Mouse (Mus musculus): ENCODE measurements at regions not wholly inside any gene's neighbourhood (a gene's known extent, or its start where the extent isn't known, plus 50 kb on each side); places are given as distances from the start of the nearest gene placed in this dataset.

DNA sequence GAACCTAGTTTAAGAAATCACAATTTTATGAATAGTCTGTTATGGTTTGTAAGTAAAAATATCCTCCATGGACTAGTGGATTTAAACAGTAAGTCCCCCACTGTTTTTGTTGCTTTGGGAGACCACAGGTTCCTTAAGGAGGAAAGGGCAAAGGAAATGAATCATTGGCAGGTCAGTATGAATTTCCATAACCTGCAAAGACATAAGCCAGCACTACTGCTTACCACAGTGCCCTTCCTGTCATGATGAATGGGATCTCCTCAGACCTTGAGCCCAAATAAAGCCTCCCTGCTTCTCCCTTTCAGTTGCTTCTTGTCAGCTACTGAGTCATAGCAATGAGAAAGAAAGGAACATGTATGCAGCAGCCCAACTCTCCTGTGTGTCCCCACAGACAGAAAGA lies 443.1 kb upstream of the Dpp10 start:
- DNase-seq (ENCODE audit: low read depth, low spot score): no peak
- no peak overlapping the region for H3K27ac ChIP-seq (ENCODE audit: control insufficient read depth, low read depth, low read length)
- H3K4me1 ChIP-seq (ENCODE audit: control insufficient read depth in 1 of 2, insufficient read depth in 2 of 2, low read length in 2 of 2): no peaks in the 10 kb centered on the region
- no peaks in the 10 kb centered on the region for H3K36me3 ChIP-seq (ENCODE audit: control insufficient read depth in 1 of 2, insufficient read depth in 2 of 2, low read length in 2 of 2)
- no peaks in the 10 kb centered on the region for H3K27me3 ChIP-seq (ENCODE audit: control insufficient read depth in 1 of 2, insufficient read depth in 2 of 2, low read length in 2 of 2)
- H3K79me2 ChIP-seq (ENCODE audit: control insufficient read depth, insufficient read depth, low read length, poor library complexity): no peaks in the 10 kb centered on the region
- TF ChIP-seq NELFE (IDR thresholded peaks at IDR 0.05; ENCODE audit: low read depth, low read length) (no peak), POLR2AphosphoS5 (IDR thresholded peaks at IDR 0.05; ENCODE audit: borderline replicate concordance, low read depth, low read length) (no peak), MYC (IDR thresholded peaks at IDR 0.05; ENCODE audit: low read depth, low read length) (no peak), RCOR1 (IDR thresholded peaks at IDR 0.05; ENCODE audit: low read depth, low read length) (no peak), ZKSCAN1 (IDR thresholded peaks at IDR 0.05; ENCODE audit: low read depth, low read length) (no peak), SIN3A (IDR thresholded peaks at IDR 0.05; ENCODE audit: low read length) (no peak), USF2 (IDR thresholded peaks at IDR 0.05; ENCODE audit: borderline replicate concordance in 1 of 2, insufficient read depth in 1 of 2, low read depth in 1 of 2, low read length in 2 of 2) (no peak), EP300 (IDR thresholded peaks at IDR 0.05; ENCODE audit: low read depth in 1 of 2, low read length in 2 of 2) (no peak), ZC3H11A (IDR thresholded peaks at IDR 0.05; ENCODE audit: low read depth, low read length) (no peak), ELF1 (IDR thresholded peaks at IDR 0.05; ENCODE audit: low read depth, low read length) (no peak), GABPA (IDR thresholded peaks at IDR 0.05; ENCODE audit: low read depth, low read length) (no peak), E2F4 (IDR thresholded peaks at IDR 0.05; ENCODE audit: borderline replicate concordance, low read depth, low read length) (no peak), MEF2A (IDR thresholded peaks at IDR 0.05; ENCODE audit: extremely low read depth, insufficient replicate concordance, low read depth, low read length, poor library complexity, severe bottlenecking) (no peak), GATA1 (IDR thresholded peaks at IDR 0.05; ENCODE audit: low read depth, low read length) (no peak), USF1 (IDR thresholded peaks at IDR 0.05; ENCODE audit: low read depth, low read length) (no peak), NRF1 (IDR thresholded peaks at IDR 0.05; ENCODE audit: insufficient read depth, low read depth, low read length, poor library complexity, severe bottlenecking) (no peak)
- no peak overlapping the region for H3K9ac ChIP-seq (ENCODE audit: control insufficient read depth, low read depth, low read length, poor library complexity, severe bottlenecking)
- no peak overlapping the region for H3K4me3 ChIP-seq (ENCODE audit: control insufficient read depth in 1 of 2, insufficient read depth in 1 of 2, low read depth in 2 of 2, low read length in 2 of 2)
- no peaks in the 10 kb centered on the region for H3K9me3 ChIP-seq (replicated peaks; ENCODE audit: insufficient read depth, low read length)

GRCm38 (mm10) chr1:124487965-124488364 lies 442.6 kb upstream of the Dpp10 start:
- Histone ChIP-seq H3K9ac (ENCODE audit: control insufficient read depth, low read depth, low read length, poor library complexity, severe bottlenecking) (no peak overlapping the region), H3K4me3 (ENCODE audit: control insufficient read depth in 1 of 2, insufficient read depth in 1 of 2, low read depth in 2 of 2, low read length in 2 of 2) (no peak overlapping the region), H3K4me1 (ENCODE audit: control insufficient read depth in 1 of 2, insufficient read depth in 2 of 2, low read length in 2 of 2) (no peaks in the 10 kb centered on the region), H3K27ac (ENCODE audit: control insufficient read depth, low read depth, low read length) (no peak overlapping the region), H3K79me2 (ENCODE audit: control insufficient read depth, insufficient read depth, low read length, poor library complexity) (no peaks in the 10 kb centered on the region), H3K9me3 (replicated peaks; ENCODE audit: insufficient read depth, low read length) (no peaks in the 10 kb centered on the region), H3K27me3 (ENCODE audit: control insufficient read depth in 1 of 2, insufficient read depth in 2 of 2, low read length in 2 of 2) (no peaks in the 10 kb centered on the region), H3K36me3 (ENCODE audit: control insufficient read depth in 1 of 2, insufficient read depth in 2 of 2, low read length in 2 of 2) (no peaks in the 10 kb centered on the region)
- TF ChIP-seq MYC (IDR thresholded peaks at IDR 0.05; ENCODE audit: low read depth, low read length) (no peak), UBTF (IDR thresholded peaks at IDR 0.05; ENCODE audit: borderline replicate concordance, insufficient read depth, low read depth, low read length) (no peak), USF2 (IDR thresholded peaks at IDR 0.05; ENCODE audit: borderline replicate concordance in 1 of 2, insufficient read depth in 1 of 2, low read depth in 1 of 2, low read length in 2 of 2) (no peak), HCFC1 (IDR thresholded peaks at IDR 0.05; ENCODE audit: low read depth, low read length) (no peak), ZC3H11A (IDR thresholded peaks at IDR 0.05; ENCODE audit: low read depth, low read length) (no peak), TCF12 (IDR thresholded peaks at IDR 0.05; ENCODE audit: low read depth, low read length) (no peak), GABPA (IDR thresholded peaks at IDR 0.05; ENCODE audit: low read depth, low read length) (no peak), CHD1 (IDR thresholded peaks at IDR 0.05; ENCODE audit: low read depth, low read length) (no peak), USF1 (IDR thresholded peaks at IDR 0.05; ENCODE audit: low read depth, low read length) (no peak), ETS1 (IDR thresholded peaks at IDR 0.05; ENCODE audit: low read depth, low read length) (no peak), MXI1 (IDR thresholded peaks at IDR 0.05; ENCODE audit: low read depth, low read length) (no peak), POLR2AphosphoS5 (IDR thresholded peaks at IDR 0.05; ENCODE audit: borderline replicate concordance, low read depth, low read length) (no peak)
- DNase-seq (ENCODE audit: low read depth, low spot score): no peak
